Mouse (Mus musculus) urinary bladder, postnatal 4 days (tissue): Measurements from ENCODE around the gene E130309D02Rik.

ENCODE experiments used
- DNase-seq, 2 experiments: peaks; one replicate each; pipeline ENCODE4 v3.0.0; 2021 to 2022; ENCODE audit warnings: low spot score in 2 of 2

Gene E130309D02Rik

DNA sequence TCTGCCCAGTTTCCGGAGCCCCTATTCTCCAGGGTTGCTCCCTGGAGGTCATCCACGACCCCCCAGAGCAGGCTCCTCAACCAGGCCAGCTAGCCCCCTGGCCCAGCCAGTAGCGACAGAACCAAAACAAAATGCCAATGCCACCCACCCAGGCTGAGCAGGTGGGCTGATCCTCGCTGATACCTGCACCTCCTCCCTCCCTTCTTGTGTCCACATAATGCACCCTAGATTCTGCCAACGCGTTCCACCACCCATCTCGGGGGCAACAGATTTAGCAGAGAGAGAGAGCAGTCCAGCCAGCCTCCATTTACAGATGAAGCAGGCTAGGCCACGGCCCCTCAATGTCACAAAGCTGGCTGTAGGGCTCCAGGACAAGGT, 46.2 kb downstream of the E130309D02Rik start:
- DNase-seq, result no peak

DNA sequence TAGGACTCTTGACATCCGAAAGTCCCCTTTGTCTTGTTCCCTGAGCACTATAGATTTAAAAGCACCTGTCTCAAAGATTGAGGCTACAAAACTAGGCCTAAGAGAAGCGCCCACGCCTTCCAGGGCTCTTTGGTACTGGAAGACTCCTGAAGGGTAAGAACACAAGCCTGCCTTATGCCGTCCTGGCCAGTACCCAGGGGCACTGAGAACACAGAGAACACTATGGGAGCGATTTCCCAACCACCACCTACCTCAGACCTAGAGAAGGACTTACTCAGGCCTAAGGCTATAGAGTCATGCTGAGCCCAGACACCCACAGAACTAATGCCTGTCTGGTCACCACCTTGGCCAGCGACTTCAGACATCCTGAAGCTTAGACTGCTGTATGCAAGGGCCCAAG, 48.4 kb downstream of the E130309D02Rik start:
- no peak for DNase-seq

DNA sequence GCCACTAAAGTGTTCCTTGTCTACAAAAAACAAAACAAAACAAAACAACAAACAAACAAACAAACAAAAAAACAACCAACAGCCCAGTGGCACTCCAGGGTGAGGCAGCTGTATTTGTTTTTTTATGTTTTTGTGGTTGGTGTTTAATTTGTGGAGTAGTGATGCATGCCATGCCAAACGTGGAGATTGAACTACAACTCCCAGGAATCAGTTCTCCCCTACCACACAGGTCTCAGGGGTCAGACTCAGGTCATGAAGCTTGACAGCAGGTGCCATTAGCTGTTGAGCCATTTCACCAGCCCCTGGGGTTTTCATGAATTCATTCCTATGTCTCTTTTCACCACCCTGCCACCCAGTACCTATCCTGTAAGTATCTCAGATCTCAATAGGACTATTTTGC, 49.8 kb downstream of the E130309D02Rik start:
- no peak for DNase-seq

DNA sequence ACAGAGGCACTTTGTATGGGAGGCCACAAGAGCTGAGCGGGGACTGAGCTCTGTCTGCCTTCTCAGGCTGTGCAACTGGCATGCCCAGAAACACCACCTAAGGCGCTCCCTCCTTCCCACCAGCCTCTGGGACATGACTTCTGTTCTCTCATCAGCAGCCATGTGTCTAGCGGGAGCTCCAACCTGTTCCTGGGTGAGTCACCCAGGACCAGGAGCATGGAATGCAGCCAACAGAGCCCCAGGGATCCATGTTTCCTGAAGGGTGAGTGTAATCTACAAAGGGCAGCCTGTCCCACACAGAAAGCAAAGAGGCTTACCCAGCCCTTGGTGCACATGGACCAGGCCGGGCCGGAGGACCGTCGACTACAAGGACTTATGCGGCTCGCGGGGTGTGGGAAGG, 50.5 kb downstream of the E130309D02Rik start:
- DNase-seq, result no peak

DNA sequence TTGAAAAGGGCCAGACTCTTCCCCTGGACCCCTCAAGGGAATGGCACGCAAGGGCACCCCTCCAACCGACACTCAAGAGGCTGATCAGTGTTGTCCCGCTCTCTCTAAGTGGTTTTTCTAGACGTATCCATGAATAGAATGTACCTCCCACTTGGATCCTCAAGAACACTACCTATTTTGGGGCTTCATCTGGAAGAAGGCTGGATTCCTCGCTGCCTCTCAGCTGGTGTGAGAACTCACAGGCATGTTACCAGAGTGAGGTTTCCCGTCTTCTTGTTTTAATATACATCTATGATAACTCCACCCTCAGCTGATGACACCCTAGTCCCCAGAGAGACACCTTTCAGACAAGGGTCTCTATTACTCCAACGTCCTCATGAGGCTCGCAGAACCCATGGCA, 53.5 kb downstream of the E130309D02Rik start:
- no peak for DNase-seq

DNA sequence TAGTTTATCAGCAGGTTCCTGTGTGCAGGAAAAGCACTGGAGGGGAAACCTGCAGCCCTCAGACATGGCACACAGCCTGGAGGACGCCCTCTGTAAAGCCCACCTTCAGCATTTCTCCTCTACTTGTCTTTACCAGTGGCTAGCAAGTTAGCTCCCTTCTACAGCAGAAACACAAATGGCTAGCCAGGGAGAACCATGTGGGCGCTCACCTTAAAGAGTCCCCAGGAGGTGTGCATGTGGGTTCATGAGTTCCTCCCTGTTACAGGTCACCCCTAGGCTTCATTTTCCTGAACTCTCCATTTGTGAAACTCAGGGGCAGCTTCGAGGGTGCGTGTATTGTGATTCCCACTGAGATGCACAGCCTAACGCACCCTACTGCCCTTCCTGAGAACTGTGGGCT, 59.4 kb downstream of the E130309D02Rik start:
- no peak for DNase-seq

DNA sequence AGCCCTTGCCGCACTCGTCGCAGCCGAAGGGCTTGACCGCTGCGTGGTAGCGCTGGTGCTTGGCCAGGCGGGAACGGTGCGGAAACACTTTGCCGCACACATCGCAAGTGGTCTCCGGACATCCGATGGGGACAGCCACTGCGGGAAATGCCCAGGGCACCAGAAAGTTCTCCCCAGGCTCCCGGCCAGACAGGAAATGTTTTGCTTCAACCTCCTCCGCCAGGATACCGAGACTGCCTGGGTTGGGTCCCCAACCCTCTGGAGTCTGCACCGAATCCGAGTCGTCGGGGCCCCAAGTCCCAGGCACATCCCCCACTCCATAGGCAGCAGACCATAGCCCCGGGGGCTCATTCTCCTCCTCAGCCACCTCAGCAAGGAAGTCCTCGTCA, 60.0 kb downstream of the E130309D02Rik start:
- DNase-seq, result no peak

DNA sequence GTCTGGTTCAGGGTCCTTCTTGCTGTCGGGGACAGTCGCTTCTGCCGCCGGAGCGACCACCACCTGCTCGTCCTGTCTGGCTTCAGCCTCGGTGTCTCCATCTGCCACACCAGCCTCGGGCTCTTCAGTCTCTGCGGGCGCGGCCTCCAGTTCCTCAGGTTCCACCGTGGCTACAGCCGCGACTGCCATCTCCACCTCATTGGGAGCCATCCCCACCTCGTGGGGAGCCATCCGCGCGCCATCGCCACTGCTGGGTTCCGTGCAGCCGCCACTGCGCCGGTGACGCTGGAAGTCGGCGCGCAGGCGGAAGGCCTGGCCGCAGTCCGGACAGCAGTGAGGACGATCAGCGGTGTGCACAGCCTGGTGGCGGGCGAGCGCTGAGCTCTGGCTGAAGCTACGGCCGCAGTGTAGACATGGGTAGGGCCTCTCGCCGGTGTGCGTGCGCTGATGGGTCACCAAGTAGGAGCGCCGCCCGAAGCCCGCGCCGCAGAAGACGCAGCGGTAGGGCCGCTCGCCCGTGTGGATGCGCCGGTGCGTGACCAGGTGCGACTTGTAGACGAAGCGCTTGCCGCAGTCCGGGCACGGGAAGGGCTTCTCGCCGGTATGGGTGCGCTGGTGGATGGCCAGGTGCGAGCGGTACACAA, 60.6 kb downstream of the E130309D02Rik start:
- DNase-seq, result no peak

DNA sequence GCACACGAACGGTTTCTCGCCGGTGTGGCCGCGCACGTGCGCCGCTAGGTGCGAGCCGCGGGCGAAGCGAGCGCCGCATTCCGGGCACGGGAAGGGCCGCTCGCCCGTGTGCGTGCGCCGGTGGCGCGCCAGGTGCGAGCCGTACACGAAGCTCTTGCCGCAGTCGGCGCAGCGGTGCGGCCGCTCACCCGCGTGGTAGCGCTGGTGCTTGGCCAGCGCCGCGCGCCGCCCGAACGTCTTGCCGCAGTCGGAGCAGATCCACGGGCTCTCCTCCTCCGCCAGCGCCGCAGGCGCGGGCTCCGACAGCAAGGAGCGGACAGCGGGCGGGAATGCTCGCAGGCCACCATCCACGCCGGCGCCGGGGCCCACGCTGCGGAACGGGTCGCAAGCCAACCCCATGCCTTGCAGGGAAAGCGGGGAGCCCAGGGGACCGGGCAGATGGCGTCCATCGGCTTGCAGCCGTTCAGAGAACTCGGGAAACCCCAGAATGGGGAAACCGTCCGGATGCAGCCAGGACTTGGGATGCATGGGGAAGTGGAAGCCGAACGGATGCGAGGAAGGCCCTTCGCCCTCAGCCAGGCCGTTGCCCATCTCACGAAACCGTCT, 61.2 kb downstream of the E130309D02Rik start:
- DNase-seq, result no peak

DNA sequence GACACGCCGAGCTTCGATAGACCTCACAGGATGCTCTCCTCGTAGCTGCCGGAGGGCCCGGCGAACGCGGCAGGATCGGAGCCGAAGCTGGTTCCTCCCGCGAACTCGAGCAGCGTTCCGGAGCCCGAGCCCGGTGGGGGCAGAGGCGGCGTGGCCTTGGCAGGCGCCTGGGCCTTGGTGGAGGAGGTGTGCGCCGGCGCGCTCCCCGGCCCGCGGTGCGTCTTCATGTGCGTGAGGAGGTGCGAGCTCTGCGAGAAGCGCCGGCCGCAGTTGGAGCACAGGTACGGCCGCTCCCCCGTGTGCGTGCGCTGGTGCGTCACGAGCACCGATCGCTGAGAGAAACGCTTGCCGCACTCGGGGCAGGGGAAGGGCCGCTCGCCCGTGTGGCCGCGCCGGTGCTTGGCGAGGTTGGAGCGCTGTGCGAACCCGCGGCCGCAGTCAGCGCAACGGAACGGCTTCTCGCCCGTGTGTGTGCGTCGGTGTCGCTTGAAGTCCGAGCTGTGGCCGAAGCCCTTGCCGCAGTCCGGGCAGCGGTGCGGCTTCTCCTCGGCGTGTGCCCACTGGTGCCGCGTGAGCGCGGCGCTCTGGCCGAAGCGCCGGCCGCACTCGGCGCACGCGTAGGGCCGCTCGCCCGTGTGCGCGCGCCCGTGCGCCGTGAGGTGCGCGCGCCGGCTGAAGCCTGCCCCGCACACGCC, 61.8 kb downstream of the E130309D02Rik start:
- no peak for DNase-seq

DNA sequence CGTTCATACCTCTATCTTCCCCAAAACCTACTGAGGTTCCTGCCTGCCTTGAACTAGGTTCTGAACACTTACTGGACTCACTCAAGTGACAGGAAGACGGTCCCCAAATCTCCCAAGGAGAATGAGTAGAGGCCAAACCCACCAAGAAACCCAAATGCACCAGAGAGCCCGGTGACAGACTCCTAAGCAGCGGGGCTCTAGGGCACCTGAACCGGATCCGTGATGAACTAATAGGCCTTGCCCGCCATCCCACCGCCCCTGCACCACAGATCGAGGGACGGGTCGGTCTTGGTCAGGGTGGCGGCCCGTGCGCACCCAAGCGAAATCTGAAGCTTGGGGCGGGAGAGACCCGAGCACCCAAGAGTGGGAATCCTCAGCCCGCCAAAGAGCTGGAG, 62.4 kb downstream of the E130309D02Rik start:
- DNase-seq, result no peak

DNA sequence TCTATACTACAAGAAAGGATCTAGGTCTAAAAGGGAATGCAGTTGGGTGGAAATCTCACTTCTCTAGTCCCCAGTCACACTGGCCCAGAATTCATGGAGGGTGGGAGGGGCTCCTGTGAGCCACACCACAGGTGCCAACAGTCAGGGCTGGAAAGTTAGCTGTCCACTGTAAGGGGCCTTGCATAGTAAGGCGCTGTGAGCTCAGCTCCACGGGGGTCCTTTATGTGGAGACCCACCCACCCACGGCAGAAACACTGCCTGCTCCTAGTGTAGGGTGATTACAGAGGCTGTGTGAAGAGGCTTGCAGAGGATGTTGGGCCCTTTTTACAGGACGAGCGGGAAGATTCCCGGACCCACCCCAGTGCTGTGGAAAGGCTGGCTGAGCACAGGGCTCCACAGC, 63.1 kb downstream of the E130309D02Rik start:
- no peak for DNase-seq
